ENCODE assay signal across 8 mouse cellular contexts in genomic region chrX:20657593-20657992, GRCm38 (mm10). TPM values are rescaled to one million over a fixed set of nuclear protein-coding genes. Genes with fewer than 3 reads are reported as not detected.
DNase-seq lines count a peak whose midpoint lies in the region; ATAC-seq and TF ChIP-seq lines count a peak whose summit lies in the region.

No protein-coding gene starts in this region.

- peak overlapping the region; percentile 73 for H3K4me2 ChIP-seq in embryonic facial prominence, embryonic 13.5 days
- peak overlapping the region; percentile 48 for H3K4me2 ChIP-seq in intestine, embryonic 16.5 days (ENCODE audit: low read depth, low read length)
- H3K4me2 ChIP-seq in neural tube, embryonic 12.5 days (replicated peaks) = peak overlapping the region; percentile 72; the same call in 1 of the 2 replicates

- H3K9ac ChIP-seq in embryonic facial prominence, embryonic 13.5 days = no peak overlapping the region
- no peak overlapping the region for H3K9ac ChIP-seq in intestine, embryonic 16.5 days (ENCODE audit: low read depth, low read length)
- H3K9ac ChIP-seq in neural tube, embryonic 12.5 days = no peak overlapping the region

- no peaks in the 10 kb centered on the region for H3K36me3 ChIP-seq in embryonic facial prominence, embryonic 13.5 days
- H3K36me3 ChIP-seq in intestine, embryonic 16.5 days (ENCODE audit: control insufficient read depth, insufficient read depth, low read length) = no peaks in the 10 kb centered on the region
- no peaks in the 10 kb centered on the region for H3K36me3 ChIP-seq in neural tube, embryonic 12.5 days

- H3K4me3 ChIP-seq in layer of hippocampus, adult 2 months = peak overlapping the region; percentile 64
- peak overlapping the region; percentile 52 for H3K4me3 ChIP-seq in embryonic facial prominence, embryonic 13.5 days
- peak overlapping the region; percentile 61 for H3K4me3 ChIP-seq in intestine, embryonic 16.5 days (ENCODE audit: low read length)
- H3K4me3 ChIP-seq in neural tube, embryonic 12.5 days = no peak overlapping the region

- WGBS in embryonic facial prominence, embryonic 13.5 days = 34% methylated on average over 5 of the region's 5 CpGs
- WGBS in intestine, embryonic 16.5 days = 21% methylated on average over 5 of the region's 5 CpGs
- 34% methylated on average over 5 of the region's 5 CpGs for WGBS in neural tube, embryonic 12.5 days

- H3K4me1 ChIP-seq in embryonic facial prominence, embryonic 13.5 days = no peaks in the 10 kb centered on the region
- no peaks in the 10 kb centered on the region for H3K4me1 ChIP-seq in intestine, embryonic 16.5 days (ENCODE audit: control insufficient read depth, insufficient read depth, low read length)
- no peaks in the 10 kb centered on the region for H3K4me1 ChIP-seq in neural tube, embryonic 12.5 days

- no peak for TF ChIP-seq CTCF in layer of hippocampus, adult 2 months (conservative IDR thresholded peaks at IDR 0.05)

- DNase-seq in layer of hippocampus, adult 2 months (ENCODE audit: low spot score in 2 of 2) = no peak
- no peak for DNase-seq in layer of hippocampus, adult 8-10 months (ENCODE audit: low spot score in 2 of 2)
- no peak for DNase-seq in urinary bladder, postnatal 25 days (ENCODE audit: low spot score)
- DNase-seq in spleen, adult 18-20 months = no peak
- no peak for DNase-seq in gastrocnemius, postnatal 36 days

- H3K27ac ChIP-seq in layer of hippocampus, adult 2 months = no peak overlapping the region; the same call in 1 of the 2 replicates
- H3K27ac ChIP-seq in embryonic facial prominence, embryonic 13.5 days = no peak overlapping the region
- no peak overlapping the region for H3K27ac ChIP-seq in intestine, embryonic 16.5 days (ENCODE audit: low read length)
- H3K27ac ChIP-seq in neural tube, embryonic 12.5 days = no peak overlapping the region

- intact Hi-C loops in gastrocnemius, postnatal 36 days (cut with DNase I) = loop anchor here (5.0 kb wide), 1 partner anchor 35 kb away; no protein-coding TSS in a partner anchor

- ATAC-seq in embryonic facial prominence, embryonic 13.5 days (ENCODE audit: insufficient number of reproducible peaks, insufficient read depth, low FRiP score, low TSS enrichment, low read depth) = no peak
- ATAC-seq in intestine, embryonic 16.5 days = 0 out of 2 replicates have a peak, but pooled peaks have one; percentile 1
- ATAC-seq in neural tube, embryonic 12.5 days (ENCODE audit: low FRiP score, low read depth) = no peak

- H3K9me3 ChIP-seq in embryonic facial prominence, embryonic 13.5 days = no peaks in the 10 kb centered on the region
- H3K9me3 ChIP-seq in intestine, embryonic 16.5 days (ENCODE audit: control insufficient read depth, low read length) = no peaks in the 10 kb centered on the region
- no peaks in the 10 kb centered on the region for H3K9me3 ChIP-seq in neural tube, embryonic 12.5 days

- no peaks in the 10 kb centered on the region for H3K27me3 ChIP-seq in embryonic facial prominence, embryonic 13.5 days
- no peaks in the 10 kb centered on the region for H3K27me3 ChIP-seq in intestine, embryonic 16.5 days (replicated peaks; ENCODE audit: control insufficient read depth, insufficient read depth, low read length)
- H3K27me3 ChIP-seq in neural tube, embryonic 12.5 days (replicated peaks) = no peaks in the 10 kb centered on the region

RNA-seq across cellular contexts. Expression of gene Uba1, which starts 0.5 kb away (rescaled TPM):
- 100 to 1,000 TPM; 345 to 375 TPM for total RNA-seq in layer of hippocampus, adult 2 months (2021)
- total RNA-seq in layer of hippocampus, adult 8-10 months (2022) = 100 to 1,000 TPM; 362 to 415 (median 372) TPM
- 201 and 219 TPM in 2 replicates for polyA plus RNA-seq in embryonic facial prominence, embryonic 13.5 days (2015; fragmentation: Nextera tagmentation; extraction: Ambion mirVana)
- 185 and 187 TPM in 2 replicates for polyA plus RNA-seq in intestine, embryonic 16.5 days (2015; fragmentation: Nextera tagmentation; extraction: Ambion mirVana)
- 380 and 406 TPM in 2 replicates for polyA plus RNA-seq in neural tube, embryonic 12.5 days (2016; fragmentation: Nextera tagmentation; extraction: Ambion mirVana)
- total RNA-seq in gastrocnemius, postnatal 36 days (2021) = 100 to 1,000 TPM; 130 to 151 TPM

RNA-seq across cellular contexts. Expression of gene Cdk16, which starts 30.2 kb away (rescaled TPM):
- 100 to 1,000 TPM; 195 to 200 TPM for total RNA-seq in layer of hippocampus, adult 2 months (2021)
- 100 to 1,000 TPM; 185 to 215 (median 189) TPM for total RNA-seq in layer of hippocampus, adult 8-10 months (2022)
- 111 and 127 TPM in 2 replicates for polyA plus RNA-seq in embryonic facial prominence, embryonic 13.5 days (2015; fragmentation: Nextera tagmentation; extraction: Ambion mirVana)
- 83.0 and 89.0 TPM in 2 replicates for polyA plus RNA-seq in intestine, embryonic 16.5 days (2015; fragmentation: Nextera tagmentation; extraction: Ambion mirVana)
- 160 and 180 TPM in 2 replicates for polyA plus RNA-seq in neural tube, embryonic 12.5 days (2016; fragmentation: Nextera tagmentation; extraction: Ambion mirVana)
- total RNA-seq in gastrocnemius, postnatal 36 days (2021) = 100 to 1,000 TPM; 112 to 126 TPM

RNA-seq across cellular contexts. Expression of gene Ndufb11, which starts 40.2 kb away (rescaled TPM):
- total RNA-seq in layer of hippocampus, adult 2 months (2021) = 100 to 1,000 TPM; 151 to 152 TPM
- 100 to 1,000 TPM; 133 to 165 (median 154) TPM for total RNA-seq in layer of hippocampus, adult 8-10 months (2022)
- polyA plus RNA-seq in embryonic facial prominence, embryonic 13.5 days (2015; fragmentation: Nextera tagmentation; extraction: Ambion mirVana) = 224 TPM in 2 replicates
- polyA plus RNA-seq in intestine, embryonic 16.5 days (2015; fragmentation: Nextera tagmentation; extraction: Ambion mirVana) = 269 and 279 TPM in 2 replicates
- 207 and 224 TPM in 2 replicates for polyA plus RNA-seq in neural tube, embryonic 12.5 days (2016; fragmentation: Nextera tagmentation; extraction: Ambion mirVana)
- 100 to 1,000 TPM; 396 to 423 TPM for total RNA-seq in gastrocnemius, postnatal 36 days (2021)

RNA-seq across cellular contexts. Expression of gene Rbm10, which starts 40.3 kb away (rescaled TPM):
- total RNA-seq in layer of hippocampus, adult 2 months (2021) = 10 to 100 TPM; 51.2 to 52.5 TPM
- 10 to 100 TPM; 40.4 to 59.9 (median 50.0) TPM for total RNA-seq in layer of hippocampus, adult 8-10 months (2022)
- polyA plus RNA-seq in embryonic facial prominence, embryonic 13.5 days (2015; fragmentation: Nextera tagmentation; extraction: Ambion mirVana) = 66.0 and 70.1 TPM in 2 replicates
- 55.1 and 55.3 TPM in 2 replicates for polyA plus RNA-seq in intestine, embryonic 16.5 days (2015; fragmentation: Nextera tagmentation; extraction: Ambion mirVana)
- 72.1 and 75.2 TPM in 2 replicates for polyA plus RNA-seq in neural tube, embryonic 12.5 days (2016; fragmentation: Nextera tagmentation; extraction: Ambion mirVana)
- 10 to 100 TPM; 11.0 to 12.4 TPM for total RNA-seq in gastrocnemius, postnatal 36 days (2021)

RNA-seq across cellular contexts. Expression of gene Usp11, which starts 46.1 kb away (rescaled TPM):
- 100 to 1,000 TPM; 114 to 122 TPM for total RNA-seq in layer of hippocampus, adult 2 months (2021)
- 100 to 1,000 TPM; 111 to 139 (median 126) TPM for total RNA-seq in layer of hippocampus, adult 8-10 months (2022)
- 57.5 and 59.9 TPM in 2 replicates for polyA plus RNA-seq in embryonic facial prominence, embryonic 13.5 days (2015; fragmentation: Nextera tagmentation; extraction: Ambion mirVana)
- 25.6 and 27.6 TPM in 2 replicates for polyA plus RNA-seq in intestine, embryonic 16.5 days (2015; fragmentation: Nextera tagmentation; extraction: Ambion mirVana)
- polyA plus RNA-seq in neural tube, embryonic 12.5 days (2016; fragmentation: Nextera tagmentation; extraction: Ambion mirVana) = 81.8 and 90.1 TPM in 2 replicates
- 1 to 10 TPM; 1.1 to 1.9 TPM for total RNA-seq in gastrocnemius, postnatal 36 days (2021)
